Comparison of ENCODE assay signal across 9 mouse cellular contexts in the genomic region with DNA sequence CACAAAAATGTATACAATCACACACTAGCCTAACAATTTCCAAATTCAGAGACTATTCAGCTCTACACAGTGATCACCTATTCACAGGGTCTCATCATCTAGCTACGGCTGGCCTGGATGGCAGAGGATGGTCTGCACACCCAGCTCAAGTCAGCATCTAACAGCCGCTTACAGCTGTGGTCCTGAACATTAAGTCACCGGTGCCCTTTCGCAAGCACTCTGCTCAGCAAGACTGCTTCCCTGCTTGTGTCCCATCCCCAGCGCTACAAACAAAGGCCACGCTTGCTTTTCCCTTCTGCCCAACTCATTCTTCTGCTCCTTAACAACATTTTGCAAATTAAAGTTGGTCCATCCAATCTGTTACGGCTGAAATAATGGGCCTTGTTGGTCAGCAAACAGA. TPM values are rescaled to one million over a fixed set of nuclear protein-coding genes. Genes with fewer than 3 reads are reported as not detected.
DNase-seq lines count a peak whose midpoint lies in the region; ATAC-seq and TF ChIP-seq lines count a peak whose summit lies in the region.
"Had no signal": no experiment of that assay in that cellular context is flagged by ENCODE, and none has a peak within 500 bp of the region (broad histone marks: within the 10 kb centered on the region; RNA-seq: fewer than 3 reads in every experiment).

No protein-coding gene starts in this region.

- H3K9ac ChIP-seq in heart, embryonic 16.5 days (ENCODE audit: low read length), result peak overlapping the region; percentile 33
- peak overlapping the region; percentile 44; the same call in 1 of the 2 replicates for H3K9ac ChIP-seq in embryonic facial prominence, embryonic 13.5 days
- H3K9ac ChIP-seq in intestine, postnatal 0 days (ENCODE audit: low read depth, low read length), result no peak overlapping the region
- no peak overlapping the region for H3K9ac ChIP-seq in midbrain, postnatal 0 days (replicated peaks; ENCODE audit: low read length, poor library complexity, severe bottlenecking)

- no peak for ATAC-seq in heart, embryonic 16.5 days (replicated peaks; ENCODE audit: extremely low read depth, insufficient read depth, low FRiP score)
- no peak for ATAC-seq in embryonic facial prominence, embryonic 13.5 days (ENCODE audit: insufficient number of reproducible peaks, insufficient read depth, low FRiP score, low TSS enrichment, low read depth)
- ATAC-seq in intestine, postnatal 0 days, result no peak
- no peak for ATAC-seq in midbrain, postnatal 0 days (ENCODE audit: low FRiP score)

- TF ChIP-seq CTCF in intestine, postnatal 0 days (IDR thresholded peaks at IDR 0.05; ENCODE audit: low read depth), result no peak
- no peak for TF ChIP-seq CTCF in midbrain, postnatal 0 days (IDR thresholded peaks at IDR 0.05)

- no peaks in the 10 kb centered on the region for H3K9me3 ChIP-seq in heart, embryonic 16.5 days (replicated peaks; ENCODE audit: control insufficient read depth, low read length)
- H3K9me3 ChIP-seq in embryonic facial prominence, embryonic 13.5 days, result no peaks in the 10 kb centered on the region
- H3K9me3 ChIP-seq in intestine, postnatal 0 days (ENCODE audit: control insufficient read depth), result no peaks in the 10 kb centered on the region
- H3K9me3 ChIP-seq in midbrain, postnatal 0 days (ENCODE audit: low read length), result no peaks in the 10 kb centered on the region

- H3K36me3 ChIP-seq in heart, embryonic 16.5 days (ENCODE audit: control insufficient read depth, insufficient read depth), result peaks cover 12% of the 10 kb centered on the region
- peaks cover 30% of the 10 kb centered on the region for H3K36me3 ChIP-seq in embryonic facial prominence, embryonic 13.5 days
- peaks cover 18% of the 10 kb centered on the region; the same call in 1 of the 2 replicates for H3K36me3 ChIP-seq in intestine, postnatal 0 days (ENCODE audit: control insufficient read depth, insufficient read depth)
- peaks cover 11% of the 10 kb centered on the region for H3K36me3 ChIP-seq in midbrain, postnatal 0 days (ENCODE audit: insufficient read depth, low read length)

- intact Hi-C loops in heart, postnatal 14 days (cut with DNase I), result loop anchor here (5.0 to 10.0 kb wide), 2 partner anchors 64 to 392 kb away; a partner anchor contains a TSS

- DNase-seq in heart, postnatal 14 days, result no peak
- DNase-seq in midbrain, postnatal 0 days (ENCODE audit: low spot score), result no peak
- no peak for DNase-seq in Muller cell, postnatal 12 days (ENCODE audit: inconsistent ontology term)
- no peak for DNase-seq in spleen, adult 12 weeks (ENCODE audit: low spot score)
- DNase-seq in urinary bladder, postnatal 14 days (ENCODE audit: low spot score), result no peak
- DNase-seq: cerebellum, adult 18-20 months had no signal

- H3K27me3 ChIP-seq in heart, embryonic 16.5 days (ENCODE audit: control insufficient read depth, insufficient read depth, low read length), result no peaks in the 10 kb centered on the region
- H3K27me3 ChIP-seq in embryonic facial prominence, embryonic 13.5 days, result no peaks in the 10 kb centered on the region
- H3K27me3 ChIP-seq in intestine, postnatal 0 days (replicated peaks; ENCODE audit: control insufficient read depth, insufficient read depth, low read length), result no peaks in the 10 kb centered on the region
- no peaks in the 10 kb centered on the region for H3K27me3 ChIP-seq in midbrain, postnatal 0 days (ENCODE audit: insufficient read depth, low read length)

- H3K4me1 ChIP-seq in heart, embryonic 16.5 days (ENCODE audit: control insufficient read depth, insufficient read depth, low read length), result peaks cover 38% of the 10 kb centered on the region
- H3K4me1 ChIP-seq in embryonic facial prominence, embryonic 13.5 days, result peaks cover 32% of the 10 kb centered on the region
- peaks cover 8% of the 10 kb centered on the region; the same call in 1 of the 2 replicates for H3K4me1 ChIP-seq in intestine, postnatal 0 days (replicated peaks; ENCODE audit: control insufficient read depth, insufficient read depth, low read length)
- H3K4me1 ChIP-seq in midbrain, postnatal 0 days (ENCODE audit: insufficient read depth, low read length), result peaks cover 14% of the 10 kb centered on the region; the same call in 1 of the 2 replicates

- no peak overlapping the region for H3K27ac ChIP-seq in heart, embryonic 16.5 days (ENCODE audit: low read length)
- H3K27ac ChIP-seq in embryonic facial prominence, embryonic 13.5 days, result no peak overlapping the region
- H3K27ac ChIP-seq in intestine, postnatal 0 days (ENCODE audit: low read depth, low read length), result peak overlapping the region; percentile 11; the same call in 1 of the 2 replicates
- H3K27ac ChIP-seq in midbrain, postnatal 0 days (ENCODE audit: low read depth, low read length), result no peak overlapping the region

- 83% methylated on average over 7 of the region's 7 CpGs for WGBS in heart, embryonic 16.5 days
- WGBS in embryonic facial prominence, embryonic 13.5 days, result 89% methylated on average over 7 of the region's 7 CpGs
- 71% methylated on average over 7 of the region's 7 CpGs for WGBS in intestine, postnatal 0 days
- 77% methylated on average over 7 of the region's 7 CpGs for WGBS in midbrain, postnatal 0 days

- H3K4me3 ChIP-seq in heart, embryonic 16.5 days (ENCODE audit: low read length), result peak overlapping the region; percentile 93; the same call in 1 of the 2 replicates
- 0 out of 2 replicates have a peak overlapping the region, but pooled peaks have one; percentile 1 for H3K4me3 ChIP-seq in embryonic facial prominence, embryonic 13.5 days
- no peak overlapping the region for H3K4me3 ChIP-seq in intestine, postnatal 0 days (ENCODE audit: low read depth, low read length)
- no peak overlapping the region for H3K4me3 ChIP-seq in midbrain, postnatal 0 days (ENCODE audit: low read depth, low read length)

- peak overlapping the region; percentile 38; the same call in 1 of the 2 replicates for H3K4me2 ChIP-seq in heart, embryonic 16.5 days (ENCODE audit: low read depth, low read length)
- H3K4me2 ChIP-seq in embryonic facial prominence, embryonic 13.5 days, result peak overlapping the region; percentile 91
- H3K4me2 ChIP-seq in intestine, postnatal 0 days (replicated peaks; ENCODE audit: low read depth), result 0 out of 2 replicates have a peak overlapping the region, but pooled peaks have one; percentile 17
- peak overlapping the region; percentile 30 for H3K4me2 ChIP-seq in midbrain, postnatal 0 days (ENCODE audit: low read depth, low read length, poor library complexity, severe bottlenecking)

RNA-seq across cellular contexts. Expression of a gene that starts 2.2 kb away (rescaled TPM):
- 71.5 and 75.9 TPM in 2 replicates for polyA plus RNA-seq in heart, embryonic 16.5 days (2015; fragmentation: Nextera tagmentation; extraction: Ambion mirVana)
- total RNA-seq in heart, postnatal 14 days (2021), result 100 to 1,000 TPM; 130 to 147 TPM
- 62.1 and 62.2 TPM in 2 replicates for polyA plus RNA-seq in embryonic facial prominence, embryonic 13.5 days (2015; fragmentation: Nextera tagmentation; extraction: Ambion mirVana)
- polyA plus RNA-seq in intestine, postnatal 0 days (2015; fragmentation: Nextera tagmentation; extraction: Ambion mirVana), result 39.7 and 40.9 TPM in 2 replicates
- 128 and 132 TPM in 2 replicates for total RNA-seq in midbrain, postnatal 0 days (2014; rRNA removed)
- 62.8 and 69.7 TPM in 2 replicates for polyA plus RNA-seq in midbrain, postnatal 0 days (2015; fragmentation: Nextera tagmentation; extraction: Ambion mirVana)

Comparison
In these comparisons a context has a peak if more than half of its experiments do, and no peak if none do; other contexts are left out.
1. H3K4me2 ChIP-seq: peak in every context shown above with its lines; median percentile 91 in embryonic facial prominence, embryonic 13.5 days; 38 in heart, embryonic 16.5 days; 30 in midbrain, postnatal 0 days; 17 in intestine, postnatal 0 days.
2. H3K4me3 ChIP-seq: peak in heart, embryonic 16.5 days (single experiment) and embryonic facial prominence, embryonic 13.5 days (single experiment); none in intestine, postnatal 0 days (single experiment) and midbrain, postnatal 0 days (single experiment).
3. H3K9ac ChIP-seq: peak in heart, embryonic 16.5 days (single experiment) and embryonic facial prominence, embryonic 13.5 days (single experiment); none in intestine, postnatal 0 days (single experiment) and midbrain, postnatal 0 days (single experiment).